Mouse (Mus musculus): ENCODE results near the gene Rapgef4.

DNA sequence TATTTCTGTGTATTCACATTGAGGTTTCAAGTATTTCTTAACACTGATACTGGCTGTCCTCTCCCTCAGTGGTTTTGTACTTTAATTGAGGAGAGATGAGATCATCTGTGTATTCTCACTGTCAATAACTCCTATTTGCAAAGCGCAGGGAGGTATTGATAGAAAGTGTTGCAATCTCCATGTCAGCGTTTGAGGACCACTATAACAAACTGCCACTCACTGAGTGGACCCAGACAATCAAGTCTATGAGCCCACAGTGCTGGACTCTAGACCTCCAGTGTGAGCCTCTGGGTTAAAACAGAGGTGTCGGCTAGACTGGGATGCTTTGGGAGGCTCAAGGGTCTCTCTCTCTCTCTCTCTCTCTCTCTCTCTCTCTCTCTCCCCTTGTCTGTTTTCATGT lies 192.0 kb downstream of the Rapgef4 start:
- TF ChIP-seq CTCF (IDR thresholded peaks at IDR 0.05; ENCODE audit: low read depth, low read length) = no peak
- no peak for TF ChIP-seq GATA2 (IDR thresholded peaks at IDR 0.05; ENCODE audit: borderline replicate concordance, low read depth, low read length)
- TF ChIP-seq GATA1 (IDR thresholded peaks at IDR 0.05; ENCODE audit: borderline replicate concordance, low read length) = no peak
- TF ChIP-seq TAL1 (conservative IDR thresholded peaks at IDR 0.05; ENCODE audit: low read depth, low read length) = no peak
